Mouse (Mus musculus) adrenal gland, postnatal 4 days (tissue): ENCODE data around the gene Xpnpep2. TPM values are rescaled to one million over a fixed set of nuclear protein-coding genes. Genes with fewer than 3 reads are reported as not detected.

Experiments
- DNase-seq, 2 experiments: peaks; one replicate each; pipeline ENCODE4 v3.0.0; 2021 to 2022; ENCODE audit warnings: low spot score in 2 of 2, mixed read lengths in 2 of 2
- total RNA-seq, 2 experiments: library from RNA; stranded (reverse); gene quantifications; 2 replicates each; pipeline ENCODE4 v1.2.3; 2021

Gene Xpnpep2
- total RNA-seq, 2 experiments from 2014 or later: 1.5 to 7.1 TPM

GRCm38 (mm10) chrX:48124132-48125071 is 15.9 kb downstream of the Xpnpep2 start:
- DNase-seq: peak; percentile 22 to 24

- DNase-seq: no peak
Measured at GRCm38 (mm10) chrX:48126903-48127476, 18.5 kb downstream of the Xpnpep2 start.

- no peak for DNase-seq
Measured at GRCm38 (mm10) chrX:48127502-48128218, 19.1 kb downstream of the Xpnpep2 start.

GRCm38 (mm10) chrX:48129167-48129566 is 20.6 kb downstream of the Xpnpep2 start:
- DNase-seq: no peak

- no peak for DNase-seq
Measured at GRCm38 (mm10) chrX:48136935-48137334, 28.4 kb downstream of the Xpnpep2 start.

- DNase-seq: no peak
Measured at GRCm38 (mm10) chrX:48138011-48138410, 29.5 kb downstream of the Xpnpep2 start.

- DNase-seq: no peak
Measured at GRCm38 (mm10) chrX:48138539-48139275, 30.2 kb downstream of the Xpnpep2 start.

GRCm38 (mm10) chrX:48139368-48140285 is 31.1 kb downstream of the Xpnpep2 start:
- no peak for DNase-seq

- no peak for DNase-seq
Measured at GRCm38 (mm10) chrX:48140286-48140877, 31.9 kb downstream of the Xpnpep2 start.

GRCm38 (mm10) chrX:48141481-48141880 is 33.0 kb downstream of the Xpnpep2 start:
- no peak for DNase-seq

- no peak for DNase-seq
Measured at GRCm38 (mm10) chrX:48143415-48144335, 35.1 kb downstream of the Xpnpep2 start.

- DNase-seq: no peak
Measured at GRCm38 (mm10) chrX:48146262-48146661, 37.7 kb downstream of the Xpnpep2 start, which contains the start of gene Sash3. Gene Sash3, plus strand, starts transcription at chrX:48146436.

GRCm38 (mm10) chrX:48147226-48147625 is 38.7 kb downstream of the Xpnpep2 start:
- DNase-seq: no peak

- DNase-seq: no peak
Measured at GRCm38 (mm10) chrX:48147741-48148186, 39.2 kb downstream of the Xpnpep2 start.

GRCm38 (mm10) chrX:48152106-48152505 is 43.6 kb downstream of the Xpnpep2 start:
- no peak for DNase-seq

GRCm38 (mm10) chrX:48153414-48153813 is 44.9 kb downstream of the Xpnpep2 start:
- DNase-seq: no peak

GRCm38 (mm10) chrX:48153949-48154348 is 45.4 kb downstream of the Xpnpep2 start:
- DNase-seq: no peak

- no peak for DNase-seq
Measured at GRCm38 (mm10) chrX:48155489-48155888, 47.0 kb downstream of the Xpnpep2 start.
